Mouse (Mus musculus) heart, adult 9 months (tissue): Measurements from ENCODE around the gene 4933415A04Rik.

Experiments used
- DNase-seq, 2 experiments: peaks; one replicate each; pipeline ENCODE4 v3.0.0; 2022; ENCODE audit warnings: low spot score in 2 of 2

Gene 4933415A04Rik

GRCm38 (mm10) chr11:43586324-43587090 is at the start of gene 4933415A04Rik:
Gene 4933415A04Rik, plus strand, starts transcription at chr11:43587040.
- DNase-seq, result peak; percentile 37 to 68

GRCm38 (mm10) chr11:43537074-43537473 is 49.8 kb upstream of the 4933415A04Rik start:
- no peak for DNase-seq

DNA sequence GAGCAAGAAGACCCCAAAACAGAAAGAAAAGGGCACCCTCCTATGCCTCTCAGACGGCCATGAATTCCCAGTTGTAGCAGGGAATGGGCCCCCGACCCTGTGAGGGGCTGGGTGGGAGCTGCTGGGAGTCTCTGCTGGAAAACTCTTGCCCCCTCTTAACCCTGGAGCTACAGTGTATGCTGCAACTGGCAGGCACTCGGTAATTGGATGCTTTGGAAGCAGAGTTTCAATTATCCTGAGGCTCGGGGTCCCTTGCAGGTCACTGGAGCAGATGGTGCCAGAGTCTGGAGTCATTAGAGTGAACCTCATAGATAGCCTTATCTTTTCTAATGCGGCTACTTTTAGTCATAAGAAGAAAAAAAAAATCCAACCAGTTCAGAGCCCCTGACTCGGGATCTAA is 47.0 kb upstream of the 4933415A04Rik start:
- no peak for DNase-seq

DNA sequence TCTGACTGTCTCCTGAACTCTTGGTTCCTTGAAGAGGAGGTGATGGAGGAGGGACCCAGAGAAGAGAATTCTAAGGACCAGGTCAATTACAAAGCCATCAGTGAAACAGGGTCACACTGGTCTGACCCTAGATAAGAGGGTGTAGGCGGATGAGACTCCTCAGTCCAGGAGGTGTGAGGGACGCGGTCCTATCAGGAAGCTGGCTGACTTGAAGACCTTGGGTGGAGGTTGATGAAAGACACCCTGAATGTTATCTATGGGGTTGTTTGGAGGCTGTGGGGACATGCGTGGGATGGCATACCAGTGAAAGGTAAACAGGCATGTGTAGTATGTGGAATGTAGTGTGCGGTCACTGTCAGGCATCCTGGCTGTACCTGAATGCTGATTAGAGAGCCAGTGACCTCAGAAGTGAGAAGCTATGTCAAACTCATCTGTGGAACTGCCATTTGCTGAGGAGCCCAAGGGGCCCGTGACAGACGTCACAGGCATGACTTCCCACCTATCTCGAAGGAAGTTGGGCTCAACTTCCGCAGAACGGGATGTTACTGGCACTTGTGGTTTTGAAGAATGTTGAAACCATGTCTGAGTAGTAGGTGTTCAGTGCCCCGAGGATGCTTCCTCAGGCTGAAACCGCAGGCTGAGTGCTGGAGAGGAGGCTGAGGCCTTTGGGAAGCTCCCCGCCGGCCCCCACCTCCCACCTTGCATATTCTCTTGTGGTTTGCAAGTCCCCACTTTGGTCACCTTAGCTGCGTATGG is 43.0 kb upstream of the 4933415A04Rik start:
- no peak for DNase-seq

DNA sequence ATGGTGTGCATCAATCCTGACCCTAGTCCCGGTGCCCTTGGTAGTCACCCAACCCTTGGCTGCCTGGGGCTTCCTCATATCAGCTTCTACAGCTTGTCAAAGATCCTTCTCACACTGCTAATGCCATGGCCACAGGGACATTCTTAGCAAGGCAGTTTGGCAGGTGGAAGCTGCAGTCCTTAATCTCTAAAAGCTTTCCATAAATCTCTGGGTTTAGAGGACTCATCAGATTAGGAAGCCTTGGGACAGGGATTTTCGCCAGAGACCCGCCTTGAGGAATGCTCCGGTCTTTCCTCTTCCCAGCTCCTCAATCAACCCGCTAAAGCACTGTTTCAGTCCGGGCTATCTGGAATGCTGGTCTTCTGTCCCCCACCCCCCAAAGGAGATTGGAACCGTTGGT is 42.0 kb upstream of the 4933415A04Rik start:
- DNase-seq, result no peak

DNA sequence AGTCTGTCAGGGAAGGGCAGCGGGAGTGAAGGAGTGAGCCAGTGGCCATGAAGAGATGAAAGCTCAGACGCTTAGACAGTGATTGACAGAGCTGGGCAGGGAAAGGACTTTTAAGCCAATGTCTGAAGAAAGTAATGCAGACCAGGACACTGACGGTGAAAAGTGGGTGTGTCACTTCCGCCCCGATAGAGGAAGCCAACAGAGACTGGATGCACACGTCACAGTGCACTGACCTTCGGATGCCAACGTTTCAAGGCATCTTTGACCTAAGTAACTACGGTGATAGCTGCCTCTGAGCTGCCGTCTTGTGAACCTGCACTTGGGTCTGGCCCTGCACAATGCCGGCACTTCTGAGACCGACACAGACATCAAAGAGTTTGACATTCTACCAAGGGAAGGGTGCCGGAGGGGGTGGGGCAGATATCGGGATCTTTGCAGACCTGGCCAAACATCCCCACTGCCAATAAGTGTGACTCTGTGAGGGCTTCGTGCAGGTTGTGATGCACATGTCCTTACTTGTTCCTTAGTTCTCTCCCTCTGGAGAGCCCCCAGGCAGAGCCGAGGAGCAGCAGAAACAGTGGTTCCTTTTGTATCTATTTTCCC is 40.9 kb upstream of the 4933415A04Rik start:
- DNase-seq, result no peak

- DNase-seq, result no peak
Observed at GRCm38 (mm10) chr11:43546678-43547077, 40.2 kb upstream of the 4933415A04Rik start.

DNA sequence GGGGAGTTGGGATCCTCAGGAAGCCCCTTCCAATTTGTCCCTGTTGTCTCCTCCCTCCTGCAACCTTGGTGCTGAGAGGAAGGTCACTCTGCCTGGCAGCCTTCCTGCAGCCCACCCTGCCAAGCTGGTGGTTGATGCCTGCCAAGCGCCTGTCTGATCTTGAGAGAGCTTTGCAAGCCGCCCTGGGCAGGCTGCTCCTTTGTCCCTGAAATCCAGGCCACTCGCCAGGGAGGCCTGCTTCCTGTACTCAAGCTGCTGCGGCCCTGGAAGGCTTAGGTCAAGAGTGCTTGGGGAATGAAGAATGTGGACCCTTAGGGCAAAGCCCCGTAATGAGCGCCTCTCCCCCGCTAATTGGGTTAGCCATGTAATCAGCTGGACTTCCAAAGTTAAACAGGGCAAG is 38.7 kb upstream of the 4933415A04Rik start:
- peak; percentile 57 to 75 for DNase-seq

GRCm38 (mm10) chr11:43548657-43549435 is 38.0 kb upstream of the 4933415A04Rik start:
- DNase-seq, result no peak

DNA sequence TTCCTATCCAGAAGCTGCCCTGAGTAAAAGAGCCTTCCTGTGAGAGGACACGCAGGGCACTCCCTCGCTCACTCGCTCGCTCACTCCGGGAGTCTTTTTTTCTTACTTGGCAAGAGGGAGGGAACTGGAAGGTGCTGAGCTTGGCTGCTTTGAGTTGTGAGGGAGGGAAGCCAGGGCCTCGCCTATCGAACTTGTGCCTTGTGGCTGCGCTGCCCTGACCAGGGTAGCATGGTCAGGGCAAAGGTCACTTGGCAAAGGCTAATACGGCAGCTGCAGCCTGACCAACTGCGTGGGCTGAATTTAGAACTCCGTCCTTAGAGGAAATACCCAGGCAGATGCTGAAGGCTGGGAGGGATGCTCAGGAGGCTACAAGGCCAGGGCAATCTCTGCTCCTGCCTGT is 37.1 kb upstream of the 4933415A04Rik start:
- DNase-seq, result peak; percentile 44 to 46

- DNase-seq, result no peak
Observed at GRCm38 (mm10) chr11:43551756-43552155, 35.1 kb upstream of the 4933415A04Rik start.

DNA sequence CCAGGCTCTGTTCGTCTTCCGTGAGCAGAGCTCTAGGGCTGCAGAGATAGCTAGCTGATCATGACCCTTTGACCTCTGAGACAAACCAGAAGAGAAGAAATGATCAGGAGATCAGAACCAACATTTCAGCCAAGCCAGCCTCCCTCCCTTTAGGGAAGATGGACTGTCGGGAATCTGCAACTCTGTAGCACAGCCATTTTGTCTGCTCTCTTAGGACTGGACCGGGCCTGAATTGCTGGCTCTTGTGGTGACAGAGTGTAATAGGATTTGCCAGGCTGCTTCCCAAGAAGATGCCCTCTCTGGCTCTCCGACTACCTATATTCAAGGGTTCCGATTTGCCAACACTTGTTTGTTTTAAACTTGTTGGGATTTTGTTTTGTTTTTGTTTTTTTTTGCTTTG is 34.2 kb upstream of the 4933415A04Rik start:
- DNase-seq, result no peak

GRCm38 (mm10) chr11:43556538-43556937 is 30.3 kb upstream of the 4933415A04Rik start:
- no peak for DNase-seq

DNA sequence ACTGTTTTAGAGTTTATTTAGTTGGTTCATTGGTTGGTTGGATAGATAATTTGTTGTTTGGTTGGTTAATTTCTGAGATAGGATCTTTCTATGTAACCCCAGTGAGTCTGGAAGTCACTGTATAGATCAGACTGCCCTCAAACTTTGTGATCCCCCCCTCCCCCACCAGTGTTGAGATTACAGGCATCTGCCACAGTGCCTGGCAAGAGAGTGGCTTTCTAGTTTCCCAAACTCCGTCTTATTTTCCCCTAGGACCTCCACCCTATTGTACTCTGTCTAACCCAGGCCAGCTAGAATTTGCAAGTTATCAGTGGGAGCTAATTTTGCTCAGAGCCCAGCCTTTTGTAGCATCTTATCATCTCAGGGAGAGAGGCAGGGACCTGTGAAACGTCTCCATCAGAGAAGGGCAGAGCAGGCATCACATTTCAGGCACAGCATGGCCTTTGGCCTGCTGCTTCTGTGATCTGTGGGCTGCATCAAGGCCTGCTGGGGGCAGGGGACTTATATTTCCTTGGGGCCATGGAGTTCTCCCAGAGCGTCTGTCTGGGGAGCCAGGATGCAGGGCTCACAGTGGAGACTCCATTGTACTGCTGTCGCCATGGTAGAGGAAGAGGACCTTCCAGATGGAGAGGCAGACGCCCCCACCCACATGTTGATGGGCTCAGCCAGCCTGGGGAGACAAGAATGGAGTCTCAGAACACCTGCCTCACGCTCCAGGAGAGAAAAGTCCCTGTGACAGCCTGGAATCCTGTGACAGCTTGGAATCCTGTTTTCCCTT is 27.1 kb upstream of the 4933415A04Rik start:
- DNase-seq, result no peak

- no peak for DNase-seq
Observed at GRCm38 (mm10) chr11:43563654-43564244, 23.1 kb upstream of the 4933415A04Rik start.

DNA sequence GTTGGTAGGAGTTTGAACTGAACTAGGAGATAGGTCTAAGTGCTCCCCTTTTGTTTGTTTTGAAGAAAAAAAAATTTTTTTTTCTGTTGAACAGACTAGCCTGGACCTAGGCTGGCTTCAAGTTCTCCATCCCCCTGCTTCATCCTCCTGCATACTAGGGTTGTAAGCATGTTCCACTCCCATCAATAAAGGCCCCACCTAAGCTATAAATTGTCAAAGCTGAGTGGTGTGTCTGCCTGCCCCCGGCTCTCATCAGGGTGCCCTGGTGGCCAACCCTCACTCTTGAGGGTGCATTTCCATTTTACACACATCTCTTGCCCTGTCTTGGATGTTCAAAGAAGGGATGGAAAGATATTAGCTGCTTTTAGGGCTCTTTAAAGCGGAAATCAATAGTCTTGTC is 21.4 kb upstream of the 4933415A04Rik start:
- DNase-seq, result no peak

DNA sequence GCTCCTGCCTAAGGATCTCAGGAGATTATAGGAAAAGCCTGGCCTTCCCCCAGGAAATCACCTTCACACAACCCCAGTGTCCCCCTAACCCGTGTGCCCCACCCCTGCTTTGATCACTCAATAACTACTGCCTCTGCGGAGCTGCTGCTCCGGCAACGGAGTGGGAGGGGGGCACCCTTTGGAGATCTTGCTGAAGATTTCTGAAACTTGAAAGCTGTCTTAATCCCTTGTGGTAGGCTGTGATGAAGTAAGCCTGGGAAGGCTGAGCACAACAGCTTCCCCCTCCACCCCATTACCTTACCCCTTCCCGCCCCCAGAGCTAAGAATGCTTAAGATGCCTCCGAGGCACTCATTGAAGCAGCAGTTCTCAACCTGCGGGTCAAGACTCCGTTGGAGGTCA is 21.0 kb upstream of the 4933415A04Rik start:
- no peak for DNase-seq

DNA sequence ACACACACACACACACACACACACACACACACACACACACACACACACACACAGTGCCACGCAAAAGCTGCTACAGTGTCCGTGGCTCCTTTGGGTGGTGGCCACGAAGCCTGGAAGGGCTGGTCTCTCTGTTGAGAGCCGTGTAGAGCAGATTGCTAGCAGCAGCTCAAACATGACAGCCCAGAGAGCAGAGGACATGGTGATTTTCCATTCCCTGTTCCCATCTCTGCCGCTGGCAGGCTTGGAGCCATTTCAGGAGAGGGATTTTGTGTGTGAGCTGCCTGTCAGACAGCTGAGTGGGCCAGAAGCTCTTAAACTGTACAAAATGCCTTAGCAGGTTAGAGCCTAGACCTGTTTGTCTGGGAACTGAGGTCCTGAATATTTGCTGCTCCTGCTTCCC is 20.1 kb upstream of the 4933415A04Rik start:
- DNase-seq, result no peak

DNA sequence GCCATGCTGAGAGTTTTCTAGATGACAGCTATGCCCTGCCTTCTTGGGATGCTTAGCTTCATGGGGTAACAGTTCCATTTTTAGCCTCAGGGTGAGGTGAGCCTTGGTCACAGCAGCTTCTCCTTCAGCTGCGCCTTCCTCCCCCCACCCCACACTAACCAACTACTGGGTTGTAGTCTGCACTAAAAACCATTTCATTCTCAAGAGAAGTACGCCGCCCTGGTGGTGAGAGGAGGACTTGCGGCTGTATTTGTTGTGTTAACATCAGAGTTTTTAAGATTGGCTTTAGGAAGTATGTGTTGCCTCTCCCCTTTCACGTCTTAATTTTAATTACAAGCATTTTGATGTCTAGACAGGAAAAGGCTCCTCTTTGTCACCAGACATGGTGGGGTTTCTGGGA is 18.6 kb upstream of the 4933415A04Rik start:
- DNase-seq, result no peak

- DNase-seq, result no peak
Observed at GRCm38 (mm10) chr11:43569188-43569587, 17.7 kb upstream of the 4933415A04Rik start.

- peak; percentile 87 to 88 for DNase-seq
Observed at GRCm38 (mm10) chr11:43569595-43569994, 17.2 kb upstream of the 4933415A04Rik start.
